Mouse (Mus musculus) heart, postnatal 0 days (tissue): ENCODE results near the gene Fut2.

Experiments used
- CTCF ChIP-seq: IDR thresholded peaks from 2 replicates; pipeline ENCODE4 v1.5.1; 2016; ENCODE audit warnings: antibody characterized with exemption, control low read depth, low read depth
- EP300 ChIP-seq: IDR thresholded peaks from 2 replicates; pipeline ENCODE4 v1.6.1; 2016; ENCODE audit warnings: antibody characterized with exemption, low read depth

GRCm38 (mm10) chr7:45623507-45623906 lies 42.7 kb downstream of the Fut2 start:
- TF ChIP-seq CTCF = no peak
- TF ChIP-seq EP300 = no peak
